Mouse (Mus musculus) myocyte (in vitro differentiated cells): ENCODE results near the gene Pbx3. TPM values are rescaled to one million over a fixed set of nuclear protein-coding genes. Genes with fewer than 3 reads are reported as not detected.

Source experiments
- H3K27me3 ChIP-seq: one replicate; pipeline ENCODE4 v1.6.1; 2011; ENCODE audit not compliant: control insufficient read depth, insufficient read depth, insufficient read length
- H3K36me3 ChIP-seq: one replicate; pipeline ENCODE4 v1.6.1; 2011; ENCODE audit not compliant: control insufficient read depth, insufficient read depth
- H3K4me2 ChIP-seq: one replicate; pipeline ENCODE4 v1.6.1; 2011; ENCODE audit warnings: low read depth, control low read depth
- H3K4me3 ChIP-seq: one replicate; pipeline ENCODE4 v1.5.1; 2011; ENCODE audit warnings: mild to moderate bottlenecking, control low read depth, moderate library complexity
- H3K79me2 ChIP-seq: one replicate; pipeline ENCODE4 v1.6.1; 2011; ENCODE audit not compliant: control insufficient read depth, insufficient read depth
- H3ac ChIP-seq: one replicate; pipeline ENCODE4 v1.6.1; 2011; ENCODE audit not compliant: control insufficient read depth, insufficient read length
- CEBPB ChIP-seq: IDR thresholded peaks from 2 replicates; pipeline ENCODE4 v1.6.1; 2011; ENCODE audit warnings: mild to moderate bottlenecking, moderate library complexity; ENCODE audit not compliant: poor library complexity, insufficient read depth, severe bottlenecking
- E2F4 ChIP-seq: IDR thresholded peaks from one replicate; pipeline ENCODE4 v1.6.1; 2011; ENCODE audit warnings: mild to moderate bottlenecking, control low read depth, moderate library complexity; ENCODE audit not compliant: insufficient read depth
- MAX ChIP-seq: IDR thresholded peaks from one replicate; pipeline ENCODE4 v1.6.1; 2011; ENCODE audit warnings: low read depth, mild to moderate bottlenecking, control low read depth
- MYOD1 ChIP-seq, 3 experiments: IDR thresholded peaks; one replicate each; pipeline ENCODE4 v1.6.1; 2011; ENCODE audit warnings: control low read depth in 2 of 3, low read depth in 2 of 3, mild to moderate bottlenecking in 2 of 3, moderate library complexity in 1 of 3; ENCODE audit not compliant: insufficient read length in 2 of 3, control insufficient read depth in 1 of 3
- MYOG ChIP-seq, 3 experiments: IDR thresholded peaks; one replicate each; pipeline ENCODE4 v1.6.1; 2011; ENCODE audit warnings: control low read depth in 2 of 3, low read depth in 2 of 3, mild to moderate bottlenecking in 2 of 3; ENCODE audit not compliant: insufficient read length in 2 of 3, control insufficient read depth in 1 of 3, insufficient read depth in 1 of 3
- POLR2A ChIP-seq: IDR thresholded peaks from one replicate; pipeline ENCODE4 v1.6.1; 2011; ENCODE audit warnings: low read depth, mild to moderate bottlenecking, control low read depth, moderate library complexity; ENCODE audit not compliant: insufficient read length
- POLR2AphosphoS2 ChIP-seq: IDR thresholded peaks from one replicate; pipeline ENCODE4 v1.6.1; 2011; ENCODE audit warnings: low read depth, control low read depth; ENCODE audit not compliant: insufficient read length
- REST ChIP-seq: IDR thresholded peaks from one replicate; pipeline ENCODE4 v1.6.1; 2011; ENCODE audit warnings: mild to moderate bottlenecking, control low read depth, moderate library complexity; ENCODE audit not compliant: insufficient read depth, insufficient read length
- SRF ChIP-seq: IDR thresholded peaks from one replicate; pipeline ENCODE4 v1.6.1; 2011; ENCODE audit warnings: low read depth; ENCODE audit not compliant: control insufficient read depth, insufficient read length
- TCF12 ChIP-seq: IDR thresholded peaks from one replicate; pipeline ENCODE4 v1.6.1; 2011; ENCODE audit warnings: mild to moderate bottlenecking, control low read depth; ENCODE audit not compliant: poor library complexity, insufficient read depth, severe bottlenecking
- TCF3 ChIP-seq: IDR thresholded peaks from one replicate; pipeline ENCODE4 v1.6.1; 2011; ENCODE audit warnings: low read depth, control low read depth; ENCODE audit not compliant: insufficient read length
- USF1 ChIP-seq: IDR thresholded peaks from one replicate; pipeline ENCODE4 v1.6.1; 2011; ENCODE audit warnings: low read depth, mild to moderate bottlenecking, control low read depth, moderate library complexity
- polyA plus RNA-seq: library from polyadenylated mRNA; unstranded; fragments of >200 nt; fragmentation: generic; extraction: Trizol; gene quantifications from one replicate; pipeline ENCODE4 v1.2.1, GENCODE M21; 2012; ENCODE audit warnings: missing spikeins

Gene Pbx3
- polyA plus RNA-seq = 6.1 TPM

GRCm38 (mm10) chr2:34372305-34373301 lies at the start of gene Pbx3:
Gene Pbx3 (minus strand): TSS chr2:34373142.
- peak within 1 kb of the TSS; percentile 90 for H3K4me2 ChIP-seq
- no peak for TF ChIP-seq TCF12
- TF ChIP-seq USF1 = no peak
- peak; percentile 93 for TF ChIP-seq POLR2AphosphoS2
- peak; percentile 66 for TF ChIP-seq E2F4
- TF ChIP-seq REST = no peak
- TF ChIP-seq MAX = no peak
- TF ChIP-seq POLR2A = peak; percentile 96
- TF ChIP-seq MYOG (IDR thresholded peaks at IDR 0.05; ENCODE audit: control insufficient read depth in 1 of 3, insufficient read depth in 1 of 3, insufficient read length in 2 of 3, low read depth in 2 of 3) = peak in 1 of 3 experiments; percentile 8
- peak in 2 of 3 experiments; percentile 39 to 57 for TF ChIP-seq MYOD1 (IDR thresholded peaks at IDR 0.05; ENCODE audit: control insufficient read depth in 1 of 3, insufficient read length in 2 of 3, low read depth in 2 of 3)
- TF ChIP-seq CEBPB = no peak
- TF ChIP-seq TCF3 = no peak
- TF ChIP-seq SRF = peak; percentile 13
- no peaks in the 10 kb centered on the region for H3K36me3 ChIP-seq
- no peaks in the 10 kb centered on the region for H3K79me2 ChIP-seq
- peak within 1 kb of the TSS; percentile 60 for H3ac ChIP-seq
- H3K27me3 ChIP-seq = no peaks in the 10 kb centered on the region
- H3K4me3 ChIP-seq = peak within 1 kb of the TSS; percentile 48

DNA sequence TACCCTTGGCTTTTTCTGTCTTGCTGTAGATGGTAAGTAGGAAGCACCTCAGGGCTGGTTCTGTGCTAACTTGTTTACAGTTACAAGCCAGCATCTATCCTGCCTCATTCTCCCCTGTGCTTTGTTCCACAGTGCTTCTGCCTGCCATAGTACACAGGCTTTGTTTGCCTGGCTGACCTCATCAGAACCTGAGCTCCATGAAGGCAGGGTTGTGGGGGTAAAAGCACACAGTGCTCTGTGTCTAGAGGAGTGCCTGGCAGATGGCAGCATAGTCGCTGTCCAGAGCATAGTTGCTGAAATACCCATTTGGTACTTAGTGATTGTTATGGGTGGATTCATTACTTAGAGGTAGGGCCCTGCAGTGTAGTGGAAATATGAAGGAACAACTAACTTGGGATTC lies 47.3 kb upstream of the Pbx3 start:
- H3K4me2 ChIP-seq = no peak overlapping the region
- no peak overlapping the region for H3ac ChIP-seq
- no peaks in the 10 kb centered on the region for H3K27me3 ChIP-seq
- TF ChIP-seq USF1 = no peak
- TF ChIP-seq REST = peak; percentile 45
- no peak for TF ChIP-seq E2F4
- TF ChIP-seq MYOG (IDR thresholded peaks at IDR 0.05; ENCODE audit: control insufficient read depth in 1 of 3, insufficient read depth in 1 of 3, insufficient read length in 2 of 3, low read depth in 2 of 3) = no peak
- no peak for TF ChIP-seq TCF12
- no peak for TF ChIP-seq MAX
- TF ChIP-seq CEBPB = no peak
- no peak for TF ChIP-seq MYOD1 (IDR thresholded peaks at IDR 0.05; ENCODE audit: control insufficient read depth in 1 of 3, insufficient read length in 2 of 3, low read depth in 2 of 3)
- peaks cover 14% of the 10 kb centered on the region for H3K79me2 ChIP-seq
- H3K36me3 ChIP-seq = peaks cover 7% of the 10 kb centered on the region
- H3K4me3 ChIP-seq = no peak overlapping the region

- Histone ChIP-seq H3K4me2 (no peak overlapping the region), H3K4me3 (no peak overlapping the region), H3K79me2 (peaks cover 26% of the 10 kb centered on the region), H3K36me3 (no peaks in the 10 kb centered on the region), H3ac (no peak overlapping the region), H3K27me3 (no peaks in the 10 kb centered on the region)
- TF ChIP-seq POLR2AphosphoS2 = no peak
- TF ChIP-seq POLR2A = no peak
- no peak for TF ChIP-seq REST
- TF ChIP-seq MYOD1 (IDR thresholded peaks at IDR 0.05; ENCODE audit: control insufficient read depth in 1 of 3, insufficient read length in 2 of 3, low read depth in 2 of 3) = no peak
- TF ChIP-seq TCF3 = no peak
- TF ChIP-seq TCF12 = no peak
- no peak for TF ChIP-seq MAX
- no peak for TF ChIP-seq USF1
- no peak for TF ChIP-seq MYOG (IDR thresholded peaks at IDR 0.05; ENCODE audit: control insufficient read depth in 1 of 3, insufficient read depth in 1 of 3, insufficient read length in 2 of 3, low read depth in 2 of 3)
- TF ChIP-seq E2F4 = no peak
- no peak for TF ChIP-seq CEBPB
- no peak for TF ChIP-seq SRF
These were observed 36.9 kb upstream of the Pbx3 start for GRCm38 (mm10) chr2:34409741-34410340.

- peak overlapping the region; percentile 89 for H3K4me2 ChIP-seq
These were observed 35.4 kb upstream of the Pbx3 start for GRCm38 (mm10) chr2:34408341-34408740.

More at GRCm38 (mm10) chr2:34408341-34408740, 35.4 kb upstream of the Pbx3 start:
- Histone ChIP-seq H3K36me3 (no peaks in the 10 kb centered on the region), H3K79me2 (peaks cover 22% of the 10 kb centered on the region), H3ac (no peak overlapping the region), H3K27me3 (no peaks in the 10 kb centered on the region), H3K4me3 (peak overlapping the region; percentile 49)
- TF ChIP-seq MAX (no peak), TCF12 (no peak), REST (no peak), SRF (no peak), TCF3 (no peak), MYOD1 (IDR thresholded peaks at IDR 0.05; ENCODE audit: control insufficient read depth in 1 of 3, insufficient read length in 2 of 3, low read depth in 2 of 3) (no peak), USF1 (no peak), MYOG (IDR thresholded peaks at IDR 0.05; ENCODE audit: control insufficient read depth in 1 of 3, insufficient read depth in 1 of 3, insufficient read length in 2 of 3, low read depth in 2 of 3) (no peak)
